Mouse (Mus musculus) lung, postnatal 4 days (tissue): Measurements from ENCODE around the gene Prickle3.
A peak's percentile ranks its signal among the peaks of the same experiment; 100 is the strongest.
"Not testable (repeated sequence)": the region's sequence is repeated elsewhere in the genome, so short reads cannot be mapped to it uniquely, and the experiment has no call there.

ENCODE experiments used
- DNase-seq, 2 experiments: peaks; one replicate each; pipeline ENCODE4 v3.0.0; 2021

Prickle3 gene

GRCm38 (mm10) chrX:7672739-7673138, 15.7 kb downstream of the Prickle3 start:
- DNase-seq, result peak in 1 of 2 experiments; percentile 39

- DNase-seq, result peak; percentile 40 to 52
These were observed 16.7 kb downstream of the Prickle3 start for GRCm38 (mm10) chrX:7673578-7674281.

GRCm38 (mm10) chrX:7674284-7675000, 17.4 kb downstream of the Prickle3 start:
- DNase-seq, result peak; percentile 26 to 38

GRCm38 (mm10) chrX:7675001-7675380, 17.9 kb downstream of the Prickle3 start:
- no peak for DNase-seq

- no peak for DNase-seq
These were observed 21.9 kb downstream of the Prickle3 start for GRCm38 (mm10) chrX:7678986-7679385.

GRCm38 (mm10) chrX:7679405-7680056, 22.5 kb downstream of the Prickle3 start:
- peak; percentile 92 to 95 for DNase-seq

GRCm38 (mm10) chrX:7680057-7680412, 23.0 kb downstream of the Prickle3 start:
- no peak for DNase-seq

- DNase-seq, result peak in 1 of 2 experiments; percentile 37
These were observed 23.8 kb downstream of the Prickle3 start, which contains the start of gene Magix for GRCm38 (mm10) chrX:7680864-7681263. TSS of gene Magix (minus strand) at chrX:7681251.

- no peak for DNase-seq
These were observed 31.3 kb downstream of the Prickle3 start for GRCm38 (mm10) chrX:7688321-7688720.

GRCm38 (mm10) chrX:7690486-7690885, 33.4 kb downstream of the Prickle3 start:
- DNase-seq, result peak in 1 of 2 experiments; percentile 34

- DNase-seq, result peak in 1 of 2 experiments; percentile 34
These were observed 35.8 kb downstream of the Prickle3 start for GRCm38 (mm10) chrX:7692862-7693261.

GRCm38 (mm10) chrX:7696520-7696919, 39.5 kb downstream of the Prickle3 start:
- DNase-seq, result no peak

GRCm38 (mm10) chrX:7696954-7697381, 39.9 kb downstream of the Prickle3 start, which contains the start of gene Gpkow:
TSS of gene Gpkow (plus strand) at chrX:7697131.
- DNase-seq, result peak; percentile 86 to 89

- DNase-seq, result not testable (repeated sequence)
These were observed 56.7 kb downstream of the Prickle3 start for GRCm38 (mm10) chrX:7713764-7714134.

- DNase-seq, result peak; percentile 93 to 97
These were observed 57.3 kb downstream of the Prickle3 start, which contains the start of gene Wdr45 for GRCm38 (mm10) chrX:7714135-7714899. TSS of gene Wdr45 (plus strand) at chrX:7714333.

GRCm38 (mm10) chrX:7716058-7716457, 59.0 kb downstream of the Prickle3 start:
- not testable (repeated sequence) for DNase-seq
